Mouse (Mus musculus): ENCODE data around the gene Btbd9. TPM values are rescaled to one million over a fixed set of nuclear protein-coding genes. Genes with fewer than 3 reads are reported as not detected.
A peak's percentile ranks its signal among the peaks of the same experiment; 100 is the strongest.

Btbd9 gene
- polyA plus RNA-seq, 1 experiment from 2014 or later = 27.6 TPM

- no peak for DNase-seq (ENCODE audit: low read depth, low spot score)
- in situ Hi-C loops (cut with MboI; ENCODE audit: low pct_unique_long_range_greater_than_20kb) = no loop called here
- CTCF ChIA-PET = interaction anchor here (0.9 kb wide), 1 partner anchor 13 kb away, joined by 3 read pairs; no protein-coding TSS in a partner anchor
- H3K27me3 ChIP-seq = no peaks in the 10 kb centered on the region
- no peak for ATAC-seq
- TF ChIP-seq CTCF (IDR thresholded peaks at IDR 0.05) = no peak
- POLR2A ChIA-PET = no interaction called here
These were observed 163.3 kb downstream of the Btbd9 start for GRCm38 (mm10) chr17:30412991-30413390.

- TF ChIP-seq CTCF (IDR thresholded peaks at IDR 0.05) = peak; percentile 21
- DNase-seq (ENCODE audit: low read depth, low spot score) = no peak
- in situ Hi-C loops (cut with MboI; ENCODE audit: low pct_unique_long_range_greater_than_20kb) = no loop called here
- POLR2A ChIA-PET = interaction anchor here (0.7 kb wide), 1 partner anchor 361 kb away, joined by 3 read pairs; no protein-coding TSS in a partner anchor
- no peak for ATAC-seq
- CTCF ChIA-PET = interaction anchor here (1.1 kb wide), 1 partner anchor 29 kb away, joined by 3 read pairs; no protein-coding TSS in a partner anchor
- no peaks in the 10 kb centered on the region for H3K27me3 ChIP-seq
These were observed 170.3 kb downstream of the Btbd9 start for GRCm38 (mm10) chr17:30406002-30406401.

GRCm38 (mm10) chr17:30402871-30403270 is 173.4 kb downstream of the Btbd9 start:
- POLR2A ChIA-PET = interaction anchor here (1.6 kb wide), 1 partner anchor 14 kb away, joined by 4 read pairs; no protein-coding TSS in a partner anchor
- TF ChIP-seq CTCF (IDR thresholded peaks at IDR 0.05) = no peak
- H3K27me3 ChIP-seq = no peaks in the 10 kb centered on the region
- DNase-seq (ENCODE audit: low read depth, low spot score) (no peak), ATAC-seq (no peak)
- CTCF ChIA-PET = interaction anchor here (0.8 kb wide), 1 partner anchor 12 kb away, joined by 3 read pairs; no protein-coding TSS in a partner anchor
- in situ Hi-C loops (cut with MboI; ENCODE audit: low pct_unique_long_range_greater_than_20kb) = no loop called here

GRCm38 (mm10) chr17:30395261-30395660 is 181.0 kb downstream of the Btbd9 start:
- ATAC-seq (no peak), DNase-seq (ENCODE audit: low read depth, low spot score) (no peak)
- ChIA-PET CTCF (interaction anchor here (0.8 kb wide), 1 partner anchor 10 kb away, joined by 3 read pairs; no protein-coding TSS in a partner anchor), POLR2A (no interaction called here)
- in situ Hi-C loops (cut with MboI; ENCODE audit: low pct_unique_long_range_greater_than_20kb) = no loop called here
- no peaks in the 10 kb centered on the region for H3K27me3 ChIP-seq
- TF ChIP-seq CTCF (IDR thresholded peaks at IDR 0.05) = no peak

- no peak for ATAC-seq
- TF ChIP-seq CTCF (IDR thresholded peaks at IDR 0.05) = no peak
- DNase-seq (ENCODE audit: low read depth, low spot score) = no peak
- POLR2A ChIA-PET = interaction anchor here (0.6 kb wide), 1 partner anchor 294 kb away, joined by 6 read pairs; no protein-coding TSS in a partner anchor
- CTCF ChIA-PET = no interaction called here
- no peaks in the 10 kb centered on the region for H3K27me3 ChIP-seq
- in situ Hi-C loops (cut with MboI; ENCODE audit: low pct_unique_long_range_greater_than_20kb) = no loop called here
These were observed 184.3 kb downstream of the Btbd9 start for GRCm38 (mm10) chr17:30392031-30392430.

- POLR2A ChIA-PET = no interaction called here
- CTCF ChIA-PET = no interaction called here
These were observed 185.1 kb downstream of the Btbd9 start for GRCm38 (mm10) chr17:30391220-30391619.

GRCm38 (mm10) chr17:30389686-30390085 is 186.6 kb downstream of the Btbd9 start:
- H3K27me3 ChIP-seq = no peaks in the 10 kb centered on the region
- ChIA-PET CTCF (no interaction called here), POLR2A (interaction anchor here (0.6 to 1.3 kb wide), 2 partner anchors 13 to 73 kb away, joined by 3 to 4 read pairs; no protein-coding TSS in a partner anchor)
- TF ChIP-seq CTCF (IDR thresholded peaks at IDR 0.05) = no peak
- in situ Hi-C loops (cut with MboI; ENCODE audit: low pct_unique_long_range_greater_than_20kb) = no loop called here
- no peak for ATAC-seq
- DNase-seq (ENCODE audit: low read depth, low spot score) = no peak

More at GRCm38 (mm10) chr17:30391220-30391619, 185.1 kb downstream of the Btbd9 start:
- ATAC-seq (no peak), DNase-seq (ENCODE audit: low read depth, low spot score) (no peak)
- in situ Hi-C loops (cut with MboI; ENCODE audit: low pct_unique_long_range_greater_than_20kb) = no loop called here
- no peaks in the 10 kb centered on the region for H3K27me3 ChIP-seq
- no peak for TF ChIP-seq CTCF (IDR thresholded peaks at IDR 0.05)

GRCm38 (mm10) chr17:30388817-30389216 is 187.5 kb downstream of the Btbd9 start:
- DNase-seq (ENCODE audit: low read depth, low spot score) (no peak), ATAC-seq (no peak)
- CTCF ChIA-PET = no interaction called here
- H3K27me3 ChIP-seq = no peaks in the 10 kb centered on the region
- in situ Hi-C loops (cut with MboI; ENCODE audit: low pct_unique_long_range_greater_than_20kb) = no loop called here
- POLR2A ChIA-PET = interaction anchor here (1.3 kb wide), 1 partner anchor 14 kb away, joined by 4 read pairs; no protein-coding TSS in a partner anchor
- TF ChIP-seq CTCF (IDR thresholded peaks at IDR 0.05) = no peak

- ATAC-seq = no peak
These were observed 187.9 kb downstream of the Btbd9 start for GRCm38 (mm10) chr17:30388391-30388790.

GRCm38 (mm10) chr17:30386241-30386640 is 190.0 kb downstream of the Btbd9 start:
- ChIA-PET CTCF (interaction anchor here (1.2 kb wide), 2 partner anchors 12 to 18 kb away, joined by 4 read pairs; no protein-coding TSS in a partner anchor), POLR2A (interaction anchor here (0.6 kb wide), 1 partner anchor 10 kb away, joined by 5 read pairs; no protein-coding TSS in a partner anchor)
- no peaks in the 10 kb centered on the region for H3K27me3 ChIP-seq
- no peak for DNase-seq (ENCODE audit: low read depth, low spot score)
- in situ Hi-C loops (cut with MboI; ENCODE audit: low pct_unique_long_range_greater_than_20kb) = no loop called here
- no peak for ATAC-seq
- no peak for TF ChIP-seq CTCF (IDR thresholded peaks at IDR 0.05)

More at GRCm38 (mm10) chr17:30388391-30388790, 187.9 kb downstream of the Btbd9 start:
- no peak for TF ChIP-seq CTCF (IDR thresholded peaks at IDR 0.05)
- in situ Hi-C loops (cut with MboI; ENCODE audit: low pct_unique_long_range_greater_than_20kb) = no loop called here
- H3K27me3 ChIP-seq = no peaks in the 10 kb centered on the region
- ChIA-PET CTCF (no interaction called here), POLR2A (interaction anchor here (1.3 kb wide), 1 partner anchor 14 kb away, joined by 4 read pairs; no protein-coding TSS in a partner anchor)
- DNase-seq (ENCODE audit: low read depth, low spot score) = no peak

GRCm38 (mm10) chr17:30383649-30384048 is 192.6 kb downstream of the Btbd9 start:
- no peak for DNase-seq (ENCODE audit: low read depth, low spot score)
- no peak for ATAC-seq
- POLR2A ChIA-PET = no interaction called here

More at GRCm38 (mm10) chr17:30383649-30384048, 192.6 kb downstream of the Btbd9 start:
- CTCF ChIA-PET = interaction anchor here (1.1 kb wide), 1 partner anchor 20 kb away, joined by 3 read pairs; no protein-coding TSS in a partner anchor
- TF ChIP-seq CTCF (IDR thresholded peaks at IDR 0.05) = no peak
- in situ Hi-C loops (cut with MboI; ENCODE audit: low pct_unique_long_range_greater_than_20kb) = no loop called here
- H3K27me3 ChIP-seq = no peaks in the 10 kb centered on the region
